Mouse (Mus musculus) spleen, adult 2 months (tissue): Measurements from ENCODE around the gene Fbxo45. TPM values are rescaled to one million over a fixed set of nuclear protein-coding genes. Genes with fewer than 3 reads are reported as not detected.

Source experiments
- DNase-seq, 2 experiments: peaks; one replicate each; pipeline versions ENCODE4 v3.0.0 to v3.0.0-alpha.2; 2012 to 2021; ENCODE audit warnings: low spot score in 2 of 2, low read depth in 1 of 2
- H3K27ac ChIP-seq: fragments of 200-500 bp; 2 replicates; pipeline ENCODE4 v1.5.1; 2012; ENCODE audit warnings: low read length, inconsistent platforms; ENCODE audit not compliant: insufficient read depth
- H3K27me3 ChIP-seq: fragments of 200-500 bp; 2 replicates; pipeline ENCODE4 v1.6.1; 2012; ENCODE audit warnings: mild to moderate bottlenecking, moderate library complexity, low read length, inconsistent platforms; ENCODE audit not compliant: control insufficient read depth, insufficient read depth
- H3K36me3 ChIP-seq: fragments of 200-500 bp; 2 replicates; pipeline ENCODE4 v1.6.1; 2012; ENCODE audit warnings: mild to moderate bottlenecking, low read length, inconsistent platforms; ENCODE audit not compliant: control insufficient read depth, insufficient read depth
- H3K4me1 ChIP-seq: fragments of 200-500 bp; 2 replicates; pipeline ENCODE4 v1.6.1; 2011; ENCODE audit warnings: inconsistent platforms; ENCODE audit not compliant: control insufficient read depth, insufficient read depth, insufficient read length
- H3K4me3 ChIP-seq: fragments of 200-500 bp; 2 replicates; pipeline ENCODE4 v1.5.1; 2011; ENCODE audit warnings: mild to moderate bottlenecking, inconsistent platforms; ENCODE audit not compliant: insufficient read depth, insufficient read length; ENCODE audit errors: extremely low read depth
- CTCF ChIP-seq: fragments of 200-500 bp; IDR thresholded peaks from 2 replicates; pipeline ENCODE4 v1.5.1; 2011; ENCODE audit warnings: mild to moderate bottlenecking, inconsistent platforms; ENCODE audit not compliant: insufficient read depth, insufficient read length, insufficient replicate concordance; ENCODE audit errors: extremely low read depth
- POLR2A ChIP-seq: fragments of 200-500 bp; IDR thresholded peaks from 2 replicates; pipeline ENCODE4 v1.6.1; 2011; ENCODE audit warnings: low read depth, low read length, inconsistent platforms
- WGBS: fragments of 180-500 bp; shearing (Covaris S2); methylation state at CpG from one replicate; pipeline ENCODE4 v1.1.7; 2018; 5-methylcytosine and 5-hydroxymethylcytosine counted together
- polyA plus RNA-seq: library from polyadenylated mRNA; depleted of rRNA; stranded (reverse); fragments of >200 nt; gene quantifications from 2 replicates; pipeline ENCODE4 v1.2.3, GENCODE M21; 2012; rRNA removed

Fbxo45 gene
- polyA plus RNA-seq, 1 experiment = 2.8 TPM

GRCm38 (mm10) chr16:32186056-32186455 lies 60.9 kb downstream of the Fbxo45 start:
- Histone ChIP-seq H3K27me3 (no peaks in the 10 kb centered on the region), H3K27ac (no peak overlapping the region), H3K4me1 (peaks cover 16% of the 10 kb centered on the region; the same call in 1 of the 2 replicates), H3K4me3 (no peak overlapping the region), H3K36me3 (no peaks in the 10 kb centered on the region)
- no peak for DNase-seq
- TF ChIP-seq POLR2A (no peak), CTCF (no peak)
- WGBS = 97% methylated on average over 5 of the region's 5 CpGs

Other genes with a start within 250 kb of the Fbxo45 start
- gene Senp5, start 243.9 kb downstream of the Fbxo45 start, polyA plus RNA-seq = 2.6 and 3.0 TPM in 2 replicates
- gene Pak2, start 167.8 kb downstream of the Fbxo45 start, polyA plus RNA-seq = 16.8 and 18.8 TPM in 2 replicates
- gene Pigx, start 147.4 kb downstream of the Fbxo45 start, polyA plus RNA-seq = 18.1 and 22.7 TPM in 2 replicates
- 4.2 and 4.7 TPM in 2 replicates for gene Cep19, start 147.4 kb downstream of the Fbxo45 start, polyA plus RNA-seq
- gene Nrros, start 81.6 kb downstream of the Fbxo45 start, polyA plus RNA-seq = 105 and 133 TPM in 2 replicates
- gene Bex6, start 67.3 kb downstream of the Fbxo45 start, polyA plus RNA-seq = 0.85 and 1.5 TPM in 2 replicates
- 2.3 TPM in 2 replicates for gene Wdr53, start 69 bp upstream of the Fbxo45 start, polyA plus RNA-seq
- gene Smco1, start 24.3 kb upstream of the Fbxo45 start, polyA plus RNA-seq = not detected in 2 replicates
- gene Rnf168, start 30.3 kb upstream of the Fbxo45 start, polyA plus RNA-seq = 5.6 and 7.1 TPM in 2 replicates
- gene Ubxn7, start 85.1 kb upstream of the Fbxo45 start, polyA plus RNA-seq = 6.0 and 17.2 TPM in 2 replicates
- 0.58 and 0.70 TPM in 2 replicates for gene Tm4sf19, start 153.3 kb upstream of the Fbxo45 start, polyA plus RNA-seq
- gene Tctex1d2, start 172.5 kb upstream of the Fbxo45 start, polyA plus RNA-seq = 2.3 and 2.5 TPM in 2 replicates
- gene Pcyt1a, start 183.8 kb upstream of the Fbxo45 start, polyA plus RNA-seq = 13.1 and 15.9 TPM in 2 replicates
- not detected in 2 replicates for gene Slc51a, start 240.7 kb upstream of the Fbxo45 start, polyA plus RNA-seq
- gene Zdhhc19, start 249.1 kb upstream of the Fbxo45 start, polyA plus RNA-seq = not detected in 2 replicates